Mouse (Mus musculus): ENCODE measurements around the gene Tmem270.

Tmem270 gene

GRCm38 (mm10) chr5:134926726-134927125, 20.2 kb upstream of the Tmem270 start:
- DNase-seq, result no peak

GRCm38 (mm10) chr5:134923141-134923540, 16.6 kb upstream of the Tmem270 start:
- DNase-seq, result no peak

GRCm38 (mm10) chr5:134921106-134921505, 14.6 kb upstream of the Tmem270 start:
- DNase-seq, result no peak

- no peak for DNase-seq
Observed at GRCm38 (mm10) chr5:134920106-134920687, 13.7 kb upstream of the Tmem270 start.

DNA sequence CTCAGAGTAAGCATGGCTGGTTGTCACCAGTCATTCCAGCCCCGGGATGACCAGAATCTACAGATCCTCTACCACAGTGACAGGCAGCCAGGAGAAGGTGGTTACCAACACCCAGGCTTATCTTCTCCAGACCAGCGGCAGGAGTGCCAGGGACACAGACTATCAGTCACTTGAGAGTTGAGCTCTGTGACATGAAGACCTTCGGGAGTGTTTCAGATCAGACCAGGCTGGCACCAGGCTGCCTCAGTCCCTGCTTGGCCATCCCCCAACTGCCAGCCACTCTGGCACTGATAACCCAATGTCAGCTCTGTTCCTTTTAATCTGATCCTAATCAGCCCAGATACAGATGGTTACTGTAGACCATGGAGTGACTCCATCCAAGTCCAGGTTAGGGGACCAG, 12.6 kb upstream of the Tmem270 start:
- DNase-seq, result no peak

DNA sequence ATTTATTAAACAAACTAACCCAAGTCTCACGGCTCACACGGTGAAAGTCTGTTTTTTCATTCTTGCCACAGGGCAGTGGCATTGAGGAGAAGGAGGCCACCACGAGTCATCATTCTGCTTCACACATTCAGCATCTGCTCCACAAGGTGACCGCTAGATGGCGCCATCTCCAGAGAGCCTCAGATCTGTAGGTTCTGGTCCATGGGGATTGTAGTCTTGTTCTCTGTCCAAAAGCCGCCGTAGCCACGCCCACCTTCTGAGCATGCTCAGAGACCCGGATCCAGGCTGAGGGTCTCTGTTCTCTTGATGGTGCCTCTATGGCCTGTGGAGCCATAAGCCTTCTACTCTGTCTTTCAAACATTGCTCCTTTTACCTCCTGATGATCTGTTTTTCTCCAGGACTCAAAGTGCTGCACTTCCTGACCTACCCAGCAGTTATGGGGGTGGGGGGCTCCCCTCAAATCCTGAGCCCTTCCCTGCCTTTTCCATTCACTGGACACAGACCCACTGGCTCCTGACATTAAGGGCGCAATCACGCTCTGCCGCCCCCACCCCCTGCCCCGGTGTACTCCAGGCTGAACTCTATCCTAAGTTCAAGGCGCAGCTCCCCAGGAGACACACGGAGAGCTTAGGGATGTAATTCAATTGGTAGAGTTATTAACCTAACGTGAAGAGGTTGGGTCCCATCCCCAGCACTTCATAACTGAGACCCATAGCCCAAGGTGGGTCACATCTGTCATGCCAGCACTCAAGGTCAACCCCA, 11.7 kb upstream of the Tmem270 start:
- peak; percentile 67 for DNase-seq

DNA sequence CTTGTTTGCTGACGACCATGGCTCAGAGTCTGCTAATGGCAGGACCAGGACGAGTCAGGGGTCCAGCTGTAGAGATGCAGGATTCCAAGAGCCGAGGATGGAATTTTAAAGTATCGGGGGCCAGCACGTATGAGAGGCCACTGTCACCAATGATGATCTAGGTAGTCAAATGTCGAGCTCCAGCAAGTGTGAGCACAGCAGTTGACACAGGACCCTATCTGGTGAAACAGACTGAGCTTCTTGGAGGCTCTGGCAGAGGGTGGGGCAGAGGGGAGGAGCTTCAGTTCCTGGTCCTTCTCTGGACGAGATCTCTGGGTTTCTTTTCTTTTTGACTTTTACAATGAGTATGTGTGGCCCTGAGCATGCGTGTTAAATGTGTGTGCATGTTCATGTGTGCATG, 8.8 kb upstream of the Tmem270 start, which contains the start of gene Cldn13:
Gene Cldn13, minus strand, starts transcription at position 216 of the 400 bp plus-strand sequence.
- no peak for DNase-seq

DNA sequence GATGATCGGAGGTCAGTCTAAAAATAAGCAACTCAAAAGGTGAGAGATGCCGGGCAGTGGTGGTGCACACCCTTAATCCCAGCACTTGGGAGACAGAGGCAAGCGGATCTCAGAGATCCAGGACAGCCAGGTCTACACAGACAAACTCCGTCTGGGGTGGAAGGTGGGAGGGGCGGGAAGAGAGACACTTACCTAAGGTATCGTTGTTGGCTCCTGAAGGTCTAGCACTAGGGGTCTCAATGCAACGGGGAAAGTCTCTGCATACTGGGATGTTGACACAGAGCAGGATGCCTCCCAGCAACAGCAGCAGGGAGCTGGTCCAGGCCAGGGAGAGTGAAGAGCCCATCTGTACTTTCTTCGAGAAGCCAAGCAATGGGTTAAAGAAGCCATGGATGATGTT, 8.0 kb upstream of the Tmem270 start:
- DNase-seq, result no peak

DNA sequence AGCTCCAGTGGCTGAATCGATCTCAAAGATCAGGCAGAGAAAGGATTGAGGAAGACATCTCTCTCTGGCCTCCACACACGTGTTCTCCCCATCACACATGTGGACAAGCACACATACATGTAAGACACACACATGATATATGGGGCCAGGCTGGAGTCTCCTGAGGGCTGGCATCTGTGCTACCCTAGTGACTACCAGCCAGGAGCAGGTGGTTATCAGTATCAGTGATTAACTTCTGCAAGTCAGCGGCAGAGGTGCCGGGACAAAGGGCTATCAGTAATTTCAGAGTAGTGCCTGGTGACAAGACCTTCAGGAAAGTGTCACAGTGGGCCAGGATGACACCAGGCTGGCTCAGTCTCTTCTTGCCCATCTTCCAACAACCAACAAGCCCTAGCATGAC, 7.2 kb upstream of the Tmem270 start:
- no peak for DNase-seq

DNA sequence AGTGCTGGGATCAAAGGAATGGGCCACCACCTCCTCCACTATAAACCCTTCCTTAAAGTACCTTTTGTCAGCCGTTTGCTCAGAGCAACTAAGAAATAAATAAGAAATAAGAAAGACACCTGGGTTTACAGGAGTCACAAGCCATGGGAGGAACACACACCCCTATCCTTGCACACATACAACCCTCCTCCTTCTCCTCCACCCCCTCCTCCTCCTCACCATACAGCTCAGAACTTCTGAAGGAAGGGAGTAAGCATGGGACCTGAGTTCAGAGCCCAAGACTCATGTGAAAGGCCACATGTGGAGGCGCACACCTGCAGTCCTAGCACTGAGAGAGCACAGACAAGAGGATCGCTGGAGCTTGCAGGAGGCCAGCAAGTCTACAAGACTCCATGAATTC, 6.8 kb upstream of the Tmem270 start:
- DNase-seq, result no peak

DNA sequence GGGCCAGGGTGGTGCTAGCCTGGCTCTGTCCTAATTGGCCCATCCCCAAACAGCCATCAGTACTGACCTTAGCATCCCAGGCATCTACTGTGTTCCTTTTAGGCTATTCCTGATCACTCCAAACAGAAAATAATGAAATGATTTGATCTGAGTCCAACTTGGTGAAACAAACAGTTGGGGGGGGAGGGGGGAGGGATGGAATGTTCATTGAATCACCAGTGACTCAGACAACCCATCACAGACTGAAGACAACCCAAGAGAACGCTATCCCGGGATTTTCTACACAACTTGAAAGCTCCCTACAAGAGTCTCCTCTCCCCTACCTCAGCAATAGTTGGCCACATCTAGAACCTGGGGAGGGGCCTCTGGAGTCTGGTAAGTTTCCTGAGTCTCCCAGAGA, 5.4 kb upstream of the Tmem270 start:
- no peak for DNase-seq

GRCm38 (mm10) chr5:134907135-134907534, 602 bp upstream of the Tmem270 start:
- DNase-seq, result peak; percentile 95

DNA sequence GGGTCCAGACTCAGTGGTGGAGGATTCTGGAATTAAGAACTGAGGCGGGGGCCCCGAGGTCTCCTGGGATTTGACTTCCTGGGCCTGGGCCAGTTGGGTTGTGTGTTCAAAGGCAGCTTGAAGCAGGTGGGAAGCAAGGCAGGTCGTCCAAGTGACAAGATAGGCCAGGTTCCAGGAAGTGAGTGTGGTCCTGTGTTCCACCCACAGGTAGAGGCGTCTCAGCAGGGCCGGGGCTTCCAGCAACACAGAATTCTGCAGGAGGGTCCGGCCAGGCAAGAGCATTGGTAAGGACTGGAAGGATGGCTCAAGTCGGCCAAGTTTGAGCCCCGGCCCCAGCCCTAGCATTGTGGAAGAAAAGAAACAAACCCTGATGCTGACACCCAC, 4.9 kb downstream of the Tmem270 start:
- no peak for DNase-seq

- peak; percentile 51 for DNase-seq
Observed at GRCm38 (mm10) chr5:134901012-134901643, 5.4 kb downstream of the Tmem270 start.

DNA sequence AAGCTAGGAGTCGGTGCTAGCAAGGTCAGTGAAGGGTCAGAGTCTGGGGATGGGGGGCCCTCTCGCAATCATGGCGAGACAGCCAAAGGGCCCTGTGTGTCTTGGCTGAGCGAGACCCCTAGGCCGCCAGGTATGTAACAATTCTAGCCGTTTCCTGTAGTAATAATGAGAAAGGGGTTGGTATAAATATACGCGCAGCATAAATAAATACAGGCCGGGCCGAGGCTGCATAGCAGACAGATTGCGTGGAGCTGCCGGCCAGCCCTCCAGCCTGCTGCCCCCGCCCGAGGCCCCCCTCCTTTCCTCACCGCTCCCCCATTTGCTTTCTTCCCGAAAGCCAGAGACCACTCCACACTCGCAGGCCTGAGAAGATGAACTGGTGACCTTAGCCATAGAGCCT, 8.9 kb downstream of the Tmem270 start:
- DNase-seq, result no peak

DNA sequence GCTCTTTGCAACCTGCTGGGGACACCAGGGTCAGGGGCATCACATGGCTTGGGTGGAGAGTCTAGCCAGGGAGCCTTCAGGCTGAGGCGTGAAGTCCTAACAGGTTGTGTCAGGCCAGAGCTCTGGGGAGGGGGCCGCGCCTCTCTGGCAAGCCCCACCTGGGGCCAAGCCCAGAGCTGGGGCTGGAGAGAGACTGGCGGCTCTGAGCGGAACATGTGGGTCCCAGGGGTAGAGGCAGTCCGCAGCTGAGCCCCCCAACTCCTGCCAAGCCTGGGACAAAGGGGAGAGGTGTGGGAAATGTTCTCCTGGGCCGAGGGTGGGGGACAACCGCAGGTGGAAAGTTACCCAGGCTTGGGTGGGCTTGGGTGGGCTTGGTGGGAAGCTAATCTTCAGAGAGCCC, 9.6 kb downstream of the Tmem270 start:
- DNase-seq, result no peak

DNA sequence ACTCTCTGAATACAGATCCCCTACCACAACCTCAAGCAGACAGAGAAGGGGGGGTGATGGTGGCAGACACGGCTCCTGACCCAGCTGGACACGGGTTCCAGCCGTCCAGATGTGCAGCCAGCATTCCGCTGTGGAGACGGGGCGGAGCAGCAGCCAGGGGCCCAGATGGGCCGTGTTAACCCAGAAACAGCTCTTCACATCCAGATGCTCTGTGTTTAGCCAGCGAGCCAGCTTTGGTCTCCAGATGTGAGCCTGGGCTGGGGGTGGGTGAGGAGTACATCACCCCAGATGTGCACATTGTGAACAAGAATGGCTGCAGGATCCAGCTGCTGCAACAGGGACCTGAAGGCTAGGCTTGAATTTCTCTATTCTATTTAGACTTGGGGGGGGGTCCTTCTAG, 11.2 kb downstream of the Tmem270 start:
- no peak for DNase-seq

DNA sequence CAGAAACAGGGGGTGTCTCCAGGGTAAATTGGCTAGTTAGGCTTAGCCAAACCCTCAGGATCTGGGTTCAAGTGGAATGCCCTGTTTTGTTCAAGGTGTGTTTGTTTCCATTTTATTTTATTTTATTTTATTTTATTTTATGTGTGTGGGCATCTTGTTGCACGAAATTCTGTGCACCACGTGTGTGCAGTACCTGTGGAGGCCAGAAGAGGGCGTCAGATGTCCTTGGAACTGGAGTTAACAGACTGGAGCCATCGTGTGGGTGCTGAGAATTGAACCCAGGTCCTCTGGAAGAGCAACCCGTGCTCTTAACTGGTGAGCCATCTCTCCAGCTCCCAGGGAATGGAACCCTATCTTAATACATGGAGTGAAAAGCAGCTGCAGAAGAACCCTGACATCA, 13.8 kb downstream of the Tmem270 start:
- DNase-seq, result no peak

GRCm38 (mm10) chr5:134891552-134891951, 15.0 kb downstream of the Tmem270 start:
- peak; percentile 31 for DNase-seq

DNA sequence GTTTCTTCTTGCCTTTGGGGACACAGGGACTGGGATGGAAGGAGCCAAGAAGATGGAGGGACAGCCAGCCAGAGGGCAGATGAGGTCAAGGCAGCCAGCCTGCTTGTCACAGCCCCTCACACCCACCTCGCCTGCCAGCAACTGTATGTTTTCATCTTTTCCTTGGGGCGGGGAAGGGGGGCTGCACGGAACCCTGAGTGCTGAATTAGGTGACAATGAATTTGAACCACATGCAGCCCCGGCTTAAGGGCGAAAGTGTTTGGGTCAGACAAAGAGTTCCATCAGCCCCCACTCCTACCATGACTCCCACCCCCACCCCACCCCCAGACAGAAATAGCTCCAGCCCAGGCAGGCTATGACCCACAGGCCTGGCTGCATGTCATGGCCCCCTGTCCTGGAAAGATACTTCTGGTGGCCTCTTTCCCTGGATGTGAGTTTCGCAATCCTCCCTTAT, 15.9 kb downstream of the Tmem270 start:
- no peak for DNase-seq

DNA sequence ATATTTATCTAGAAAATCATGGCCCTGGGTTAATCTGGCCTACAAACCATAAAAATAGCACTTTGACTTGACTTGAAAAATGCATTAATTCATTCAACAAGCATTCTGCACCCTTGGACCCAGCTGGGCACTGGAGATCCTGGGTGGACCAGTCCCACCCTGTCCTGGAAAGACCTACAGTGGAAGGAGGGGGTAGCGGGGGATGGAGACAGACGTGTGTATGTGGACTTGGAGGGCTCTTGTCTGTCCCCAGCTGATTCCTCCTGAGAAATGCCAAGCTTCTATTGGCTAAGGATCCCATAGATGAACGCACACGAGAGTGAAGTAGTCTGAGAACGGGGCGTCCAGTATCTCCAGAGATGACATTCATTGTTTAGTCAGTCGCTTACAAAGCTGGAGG, 18.0 kb downstream of the Tmem270 start:
- DNase-seq, result no peak

- peak; percentile 58 for DNase-seq
Observed at GRCm38 (mm10) chr5:134887447-134888335, 18.8 kb downstream of the Tmem270 start.

DNA sequence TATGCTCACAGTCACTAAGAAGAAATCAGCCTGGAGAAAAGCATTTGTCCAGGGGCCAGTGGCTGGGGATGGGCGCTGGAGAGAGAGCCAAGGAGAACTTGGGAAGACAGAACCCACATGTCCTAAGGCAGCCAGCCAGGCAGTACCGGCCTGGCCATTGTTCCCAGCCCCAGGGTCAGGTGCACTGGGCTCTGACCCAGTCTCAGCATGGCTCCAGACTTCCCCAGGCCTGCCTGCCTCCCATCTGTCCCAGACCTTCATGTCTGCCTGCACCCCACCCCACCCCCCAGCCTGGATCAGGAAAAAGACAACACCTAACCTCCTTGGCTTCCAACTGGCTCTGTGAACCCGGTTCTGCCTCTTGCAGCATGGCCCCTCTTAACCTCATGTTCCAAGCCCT, 23.5 kb downstream of the Tmem270 start:
- DNase-seq, result no peak

Data from kidney, adult 18-20 months (tissue).